Mouse (Mus musculus): Measurements from ENCODE around the gene Flcn. TPM values are rescaled to one million over a fixed set of nuclear protein-coding genes. Genes with fewer than 3 reads are reported as not detected.
"Not testable (repeated sequence)": the region's sequence is repeated elsewhere in the genome, so short reads cannot be mapped to it uniquely, and the experiment has no call there.

Gene Flcn
- total RNA-seq (2022) = 10 to 100 TPM; 26.7 to 46.9 (median 42.1) TPM

DNA sequence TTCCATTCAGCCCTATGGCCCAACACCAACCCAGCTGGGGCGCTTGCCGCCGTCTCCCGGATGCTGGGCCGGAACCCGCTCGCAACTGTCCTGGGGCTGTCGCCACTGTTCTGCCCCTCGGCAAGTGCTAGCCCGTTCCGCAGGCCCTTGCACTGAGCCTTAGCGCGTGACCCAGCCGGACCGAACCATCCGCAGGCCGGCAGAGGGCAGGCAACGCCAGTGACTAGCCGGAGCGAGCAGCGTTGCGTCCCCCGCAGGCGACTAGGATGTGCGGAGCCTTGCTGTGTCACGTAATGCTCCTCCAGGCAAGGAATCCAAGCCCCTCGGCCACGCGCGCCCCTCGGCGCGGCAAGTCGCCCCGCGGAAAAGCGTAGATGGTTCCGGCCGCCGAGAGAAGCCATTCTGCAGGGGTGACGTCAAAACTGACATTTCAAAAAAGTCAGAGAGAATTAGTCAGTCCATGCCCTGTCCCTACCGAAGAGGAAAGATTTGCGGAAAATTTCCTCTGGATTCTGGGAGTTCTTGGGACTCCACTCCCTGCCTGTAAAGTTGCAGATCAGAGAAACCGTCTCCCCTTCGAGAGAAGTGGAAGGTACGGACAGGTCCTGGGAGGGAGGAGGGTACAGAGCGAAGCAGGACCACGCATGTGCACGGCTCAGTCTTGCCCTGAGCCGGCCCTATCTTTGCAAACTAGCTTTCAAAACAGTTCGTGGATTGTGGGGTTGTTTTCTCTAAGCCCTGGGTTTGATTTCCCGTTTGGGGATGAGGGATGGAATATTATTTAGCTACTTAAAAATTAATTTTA is at the start of gene Flcn:
TSS of gene Flcn (minus strand) at position 347 of the 805 bp plus-strand sequence.
- peak; percentile 88 for DNase-seq (ENCODE audit: low spot score)

DNA sequence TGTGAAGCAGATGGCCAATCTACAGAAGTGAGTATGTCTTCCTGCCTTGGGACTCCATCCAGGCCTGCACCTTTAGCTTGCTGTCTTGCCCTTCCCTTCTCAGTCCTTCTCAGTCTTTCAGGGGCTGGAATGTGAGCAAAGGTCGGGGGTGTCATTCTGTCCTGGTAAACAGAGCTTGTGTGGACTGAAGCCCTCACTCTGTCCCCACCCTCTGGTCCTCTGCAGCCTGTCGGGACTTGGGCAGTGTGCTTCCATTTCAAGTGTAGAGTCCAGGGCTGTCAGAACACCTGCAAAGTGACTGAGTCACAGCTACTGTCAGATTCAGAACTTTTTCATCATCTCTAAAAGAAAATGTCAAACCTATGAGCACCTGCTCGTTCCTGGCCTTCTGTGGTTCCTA is 43.0 kb upstream of the Flcn start:
- DNase-seq (ENCODE audit: low spot score) = no peak

DNA sequence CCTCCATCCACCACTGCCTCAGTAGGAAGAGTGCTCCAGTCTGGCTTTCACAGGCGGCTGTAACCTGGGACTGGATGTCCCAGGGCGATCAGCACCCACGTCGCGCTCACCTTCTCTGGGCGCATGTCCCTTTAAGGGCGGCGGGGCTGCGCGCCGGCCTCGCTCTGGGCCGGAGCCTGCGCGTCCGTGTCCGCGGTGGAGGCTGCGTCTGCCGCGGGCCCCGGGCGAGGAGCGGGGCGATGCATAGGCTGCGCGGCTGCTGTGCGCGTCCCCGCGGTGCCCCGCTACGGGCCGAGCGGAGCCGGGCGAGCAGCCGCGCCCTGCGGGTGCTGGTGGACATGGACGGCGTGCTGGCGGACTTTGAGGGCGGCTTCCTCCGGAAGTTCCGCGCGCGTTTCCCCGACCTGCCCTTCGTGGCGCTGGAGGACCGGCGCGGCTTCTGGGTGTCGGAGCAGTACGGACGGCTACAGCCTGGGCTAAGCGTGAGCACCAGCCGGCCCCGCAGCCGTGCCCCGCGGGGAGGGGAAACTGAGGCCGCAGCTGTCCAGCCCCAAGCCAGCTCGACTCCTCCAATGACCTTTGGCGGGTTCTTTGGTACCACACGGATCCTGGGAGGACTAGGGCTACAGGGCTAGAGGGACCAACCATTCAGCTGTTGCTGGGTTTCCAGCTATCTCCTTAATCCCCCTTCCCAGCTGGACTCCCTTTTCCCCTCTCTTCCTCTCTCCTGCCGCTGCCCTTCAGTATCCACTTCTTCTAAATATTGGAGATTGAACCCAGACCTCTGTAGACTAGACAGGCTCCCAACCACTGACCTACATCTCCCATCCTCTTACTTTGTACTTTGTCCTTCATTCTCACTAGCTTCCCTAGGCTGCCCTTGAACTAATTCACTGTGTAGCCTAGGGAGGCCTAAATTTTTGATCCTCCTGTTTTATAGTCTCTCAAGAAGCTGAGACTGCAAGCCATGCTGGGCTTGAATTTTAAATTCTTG is 38.4 kb upstream of the Flcn start:
- DNase-seq (ENCODE audit: low spot score) = peak; percentile 80

DNA sequence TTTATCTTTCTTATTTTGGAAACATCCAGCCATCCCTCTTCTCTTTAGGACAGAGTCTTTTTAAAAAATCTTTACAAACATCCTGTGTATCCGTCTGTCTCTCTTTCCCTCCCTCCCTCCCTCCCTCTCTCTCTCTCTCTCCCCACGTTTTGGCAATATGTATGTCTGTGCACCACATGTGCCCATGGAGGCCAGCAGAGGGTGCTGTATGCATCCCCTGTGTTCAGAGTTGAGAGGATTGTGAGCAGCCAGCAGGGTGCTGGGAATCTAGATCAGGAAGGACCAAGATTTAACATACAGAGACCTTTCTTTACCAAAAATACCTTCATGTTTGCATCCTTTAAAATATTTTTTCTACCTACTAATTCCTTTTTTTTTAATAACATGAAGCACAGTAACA is 37.3 kb upstream of the Flcn start:
- DNase-seq (ENCODE audit: low spot score) = peak; percentile 26

DNA sequence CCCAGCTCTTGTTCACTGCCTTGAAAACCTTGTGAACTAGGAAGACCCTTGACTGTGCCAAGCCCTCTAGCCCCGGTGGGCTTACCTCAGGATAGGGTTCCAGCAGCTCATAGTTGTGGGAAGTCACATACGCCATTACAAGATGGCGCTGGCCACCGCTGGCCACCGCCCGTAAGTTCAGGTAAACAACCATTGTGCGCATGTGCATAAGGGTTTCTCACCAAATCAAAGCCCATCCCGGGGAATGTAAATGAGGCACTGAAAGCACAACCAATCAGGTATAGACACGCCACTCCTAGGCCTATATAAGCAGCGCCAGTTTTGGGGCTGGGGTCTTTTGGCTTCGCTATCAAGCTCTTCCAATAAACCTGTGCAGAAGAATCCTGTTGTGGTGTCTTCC is 36.5 kb upstream of the Flcn start:
- DNase-seq (ENCODE audit: low spot score) = no peak

DNA sequence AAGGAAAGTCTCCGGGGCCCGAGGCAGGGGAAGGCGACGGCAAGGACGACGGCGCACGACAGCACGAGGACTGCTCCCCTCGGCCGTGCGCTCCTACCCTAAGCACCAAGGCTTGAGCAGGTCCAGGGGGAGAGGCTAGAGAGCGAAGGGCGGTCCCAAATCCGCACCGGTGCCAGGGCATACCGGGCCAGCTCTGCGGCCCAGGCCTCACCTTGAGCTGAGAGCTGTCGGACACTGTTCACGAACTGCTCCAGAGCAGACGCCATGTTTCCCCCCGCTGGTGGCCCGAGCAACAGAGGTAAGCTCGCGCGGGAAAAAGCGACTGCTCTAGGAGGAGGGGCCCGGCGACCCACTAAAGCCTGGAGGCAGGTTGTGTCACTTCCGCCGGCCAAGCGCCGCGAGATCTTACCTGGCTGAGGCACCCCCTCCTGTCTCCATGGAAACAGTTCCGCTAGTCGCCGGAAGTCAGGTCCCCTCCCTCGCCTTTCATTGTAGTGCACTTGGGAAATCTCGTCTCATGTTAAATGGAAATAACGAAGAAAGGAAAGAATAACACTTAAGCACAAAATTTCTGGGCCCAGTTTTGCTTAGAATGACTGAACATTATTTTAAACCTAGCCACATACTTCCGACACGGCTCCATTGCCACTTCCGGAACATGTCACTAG is 29.8 kb upstream of the Flcn start, which contains the start of gene Cops3:
TSS of gene Cops3 (minus strand) at position 380 of the 668 bp plus-strand sequence.
- peak; percentile 97 for DNase-seq (ENCODE audit: low spot score)

DNA sequence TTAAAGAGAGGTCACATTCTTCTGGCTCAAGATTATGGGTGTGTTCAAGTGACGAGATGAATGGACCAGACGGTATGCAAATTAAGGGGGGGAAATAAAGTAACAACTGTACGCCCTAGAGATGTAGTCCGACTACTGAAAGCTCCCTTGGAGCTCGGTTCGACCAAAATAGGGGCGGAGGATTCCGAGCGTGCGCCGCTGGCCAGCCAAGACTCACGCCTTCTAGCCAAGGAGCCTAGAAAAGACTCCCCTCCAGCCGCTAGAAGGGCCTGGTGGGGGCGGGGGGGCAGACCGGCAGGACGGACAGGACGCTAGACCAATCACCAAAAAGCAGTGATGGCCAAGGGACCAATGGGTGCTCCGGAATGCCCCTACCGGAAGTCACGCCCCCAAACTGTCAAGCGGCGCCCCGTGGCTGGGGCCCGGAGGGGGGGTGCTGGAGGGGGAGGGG is 29.2 kb upstream of the Flcn start, which contains the start of gene Nt5m:
TSS of gene Nt5m (plus strand) at position 440 of the 451 bp plus-strand sequence.
- DNase-seq (ENCODE audit: low spot score) = peak; percentile 97

DNA sequence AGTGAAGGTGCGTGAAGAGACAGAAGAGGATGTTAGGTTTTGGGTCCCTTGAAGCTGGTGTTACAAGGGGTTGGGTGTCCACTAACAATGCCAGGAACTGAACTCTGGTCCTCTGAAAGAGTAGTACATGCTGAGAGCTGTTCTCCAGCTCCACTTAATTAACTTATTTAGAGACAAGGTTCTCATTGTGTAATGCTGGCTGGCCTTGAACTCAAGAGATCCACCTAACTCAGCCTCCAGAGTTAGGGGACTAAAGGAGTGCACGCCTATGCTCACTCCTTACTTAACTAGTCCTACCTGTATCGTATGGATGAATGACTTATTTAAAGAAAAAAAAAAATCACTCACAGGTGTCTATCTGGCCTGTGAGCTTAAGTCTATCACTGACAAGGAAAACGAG is 28.6 kb upstream of the Flcn start:
- no peak for DNase-seq (ENCODE audit: low spot score)

DNA sequence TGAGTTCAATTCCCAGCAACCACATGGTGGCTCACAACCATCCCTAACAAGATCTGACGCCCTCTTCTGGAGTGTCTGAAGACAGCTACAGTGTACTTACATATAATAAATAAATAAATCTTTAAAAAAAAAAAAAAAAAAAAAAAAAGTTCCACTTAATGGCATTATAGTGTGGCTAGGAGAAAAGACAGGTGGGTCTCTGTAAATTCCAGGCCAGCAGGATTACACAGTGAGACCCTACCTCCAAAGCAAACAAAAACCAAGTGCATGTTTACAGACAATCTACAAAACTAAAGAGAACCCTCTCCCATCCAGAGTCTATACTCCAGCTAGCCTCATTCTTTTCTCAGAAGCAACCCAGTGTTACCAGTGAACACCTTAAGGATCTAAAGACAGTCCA is 28.0 kb upstream of the Flcn start:
- not testable (repeated sequence) for DNase-seq (ENCODE audit: low spot score)

DNA sequence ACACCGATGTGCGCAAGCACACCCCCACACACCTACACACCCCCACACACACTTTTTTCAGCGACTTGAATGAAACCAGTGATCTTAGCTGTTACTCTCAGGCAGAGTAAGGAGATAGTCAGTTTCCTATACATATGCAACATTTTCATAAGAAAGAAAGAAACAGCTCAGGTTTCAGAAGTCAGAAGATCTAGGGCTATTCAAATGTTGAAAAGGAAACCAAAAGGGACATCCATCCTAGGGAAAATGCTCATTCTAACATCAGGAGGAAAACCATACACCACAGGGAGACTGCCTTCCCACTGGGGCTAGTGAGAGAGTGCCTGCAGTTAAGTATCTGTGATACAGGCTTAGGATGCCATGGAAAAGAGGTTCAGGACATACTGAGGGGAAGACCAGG is 11.8 kb upstream of the Flcn start:
- DNase-seq (ENCODE audit: low spot score) = no peak

DNA sequence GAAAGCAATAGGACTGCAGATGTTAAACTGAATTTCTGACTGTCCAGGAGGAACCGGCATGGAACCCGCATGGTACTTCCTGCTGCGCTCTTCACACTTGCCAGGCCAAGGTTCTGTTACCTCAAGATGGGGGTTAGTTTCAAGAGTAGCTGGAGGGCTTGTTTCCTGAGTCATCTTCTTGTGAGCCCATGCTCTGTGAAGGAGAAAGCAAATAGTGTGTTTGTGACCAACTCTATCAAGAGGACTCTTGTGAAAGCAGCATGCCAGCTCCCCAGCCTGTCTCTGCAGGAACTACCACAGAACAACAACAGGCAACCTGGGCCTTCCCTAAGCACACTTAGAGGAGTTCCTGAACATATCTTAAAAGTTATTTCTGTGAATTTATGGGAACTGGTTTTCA is 8.1 kb upstream of the Flcn start:
- DNase-seq (ENCODE audit: low spot score) = no peak

DNA sequence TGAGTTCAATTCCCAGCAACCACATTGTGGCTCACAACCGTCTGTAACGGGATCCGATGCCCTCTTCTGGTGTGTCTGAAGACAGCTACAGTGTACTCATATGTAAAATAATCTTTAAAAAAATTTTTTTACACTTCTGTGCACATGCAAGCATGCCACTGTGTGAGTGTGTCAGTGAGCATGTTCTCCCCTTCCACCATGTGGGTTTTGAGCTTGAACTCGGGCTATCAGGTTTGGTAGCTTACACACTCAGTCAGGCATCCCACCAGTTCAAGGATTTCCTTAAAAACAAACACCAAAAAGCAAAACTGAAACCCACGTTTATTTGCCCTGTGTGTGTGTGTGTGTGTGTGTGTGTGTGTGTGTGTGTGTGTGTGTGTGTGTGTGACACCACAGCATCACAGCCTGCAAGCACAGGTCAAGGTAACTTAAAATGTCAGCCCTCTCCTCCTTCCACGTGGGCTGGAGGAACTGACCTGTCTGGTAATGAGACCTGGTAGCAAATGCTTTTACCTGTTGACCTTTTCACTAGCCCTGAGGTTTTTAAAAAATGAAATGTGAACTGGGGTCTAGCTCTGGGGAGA is 5.8 kb upstream of the Flcn start:
- no peak for DNase-seq (ENCODE audit: low spot score)

DNA sequence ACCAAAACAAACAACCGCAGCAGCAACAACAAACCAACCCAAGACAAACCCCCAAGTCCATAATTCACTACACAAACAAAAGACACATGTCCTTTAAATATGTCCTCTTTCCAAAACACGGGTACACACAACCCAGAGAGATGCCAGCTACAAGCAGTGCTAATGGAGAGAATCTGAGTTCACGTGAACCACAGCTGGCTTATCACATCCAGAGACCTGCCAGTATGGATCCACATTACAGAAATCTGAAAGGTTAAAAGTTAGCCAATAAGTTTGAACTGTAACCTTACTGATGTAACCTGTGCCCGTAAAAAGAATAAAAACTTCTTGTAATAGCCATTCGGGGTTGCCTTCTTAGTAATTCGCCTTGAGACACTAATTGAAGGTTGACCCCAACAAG is 5.1 kb upstream of the Flcn start:
- DNase-seq (ENCODE audit: low spot score) = no peak

DNA sequence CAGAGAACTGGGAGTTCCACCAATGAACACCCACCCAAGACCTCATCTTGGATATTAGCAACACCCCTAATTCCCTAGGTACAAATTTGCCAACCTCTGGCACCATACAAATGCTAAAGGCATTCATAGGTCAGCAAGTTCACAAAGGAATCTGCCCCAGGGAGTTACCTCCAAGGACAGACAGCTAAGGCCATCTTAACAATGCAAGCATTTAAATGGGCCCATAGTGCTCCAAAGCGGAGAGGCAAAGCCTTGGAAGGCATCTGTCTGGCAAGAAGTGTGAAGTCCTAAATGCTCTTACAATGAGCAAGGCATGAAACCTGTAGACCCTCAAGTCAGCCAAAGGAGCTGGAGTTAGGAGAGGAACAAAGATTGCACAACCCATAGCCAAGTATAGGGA is 4.5 kb upstream of the Flcn start:
- no peak for DNase-seq (ENCODE audit: low spot score)

DNA sequence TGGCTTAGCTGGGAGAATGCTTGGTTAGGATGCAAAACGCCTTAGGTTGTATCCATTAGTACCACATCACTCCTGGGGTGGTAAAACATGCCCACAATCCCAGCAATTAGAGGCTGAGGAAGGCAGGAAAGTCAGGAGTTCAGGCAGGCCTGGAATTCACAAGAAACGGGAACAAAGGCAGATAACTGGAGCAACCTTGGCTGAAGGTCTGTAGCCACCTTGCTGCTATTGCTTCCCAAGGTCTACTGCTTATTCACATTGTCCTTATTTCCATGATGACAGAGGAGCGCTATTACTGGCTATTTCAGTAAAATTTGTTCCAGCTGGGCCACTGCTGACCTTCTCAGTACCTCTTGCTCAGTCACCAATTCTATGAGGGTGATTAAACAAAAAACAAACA is 3.5 kb upstream of the Flcn start:
- no peak for DNase-seq (ENCODE audit: low spot score)

DNA sequence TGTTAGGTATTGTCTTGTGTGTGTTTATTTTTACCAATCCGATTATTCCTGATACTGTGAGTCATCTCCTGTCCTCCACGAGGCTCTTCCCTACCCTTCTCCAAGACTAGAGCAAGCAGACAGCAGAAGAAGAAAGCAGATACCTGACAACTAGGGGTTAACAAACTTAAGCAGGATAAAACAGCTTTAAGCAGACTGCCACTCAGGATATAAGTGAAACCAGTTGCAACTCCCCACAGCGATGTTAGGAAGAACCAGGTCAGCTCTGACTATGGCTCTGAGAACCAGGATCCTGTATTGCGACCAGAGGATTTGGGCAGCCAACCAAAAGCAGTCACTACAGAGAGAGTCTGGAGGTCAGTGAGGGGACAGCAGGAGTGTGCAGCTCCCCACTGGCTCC is 1.4 kb upstream of the Flcn start:
- DNase-seq (ENCODE audit: low spot score) = no peak

DNA sequence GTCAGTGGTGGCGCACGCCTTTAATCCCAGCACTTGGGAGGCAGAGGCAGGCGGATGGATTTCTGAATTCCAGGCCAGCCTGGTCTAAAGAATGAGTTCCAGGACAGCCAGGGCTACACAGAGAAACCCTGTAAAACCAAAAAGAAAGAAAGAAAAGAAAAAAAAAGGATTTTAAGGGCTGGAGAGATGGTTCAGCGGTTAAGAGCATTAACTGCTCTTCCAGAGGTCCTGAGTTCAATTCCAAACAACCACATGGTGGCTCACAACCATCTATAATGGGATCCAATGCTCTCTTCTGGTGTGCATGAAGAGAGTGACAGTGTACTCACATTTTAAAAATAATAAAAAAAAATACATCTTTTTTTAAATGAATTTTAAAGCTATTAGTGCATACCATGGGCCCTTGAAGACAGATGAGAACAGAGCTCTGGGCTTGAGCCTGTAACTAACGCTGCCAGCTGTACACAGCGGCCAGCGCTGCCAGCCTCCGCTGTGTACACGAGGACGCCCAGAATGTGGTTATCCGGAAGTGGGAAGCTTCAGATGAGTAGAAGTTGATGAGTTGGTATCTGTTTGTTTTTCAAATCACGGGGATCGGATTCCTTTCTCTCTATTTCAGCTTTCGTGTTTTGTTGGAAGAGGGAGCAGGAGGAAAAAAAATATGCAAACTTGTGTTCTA is 803 bp upstream of the Flcn start:
- no peak for DNase-seq (ENCODE audit: low spot score)

DNA sequence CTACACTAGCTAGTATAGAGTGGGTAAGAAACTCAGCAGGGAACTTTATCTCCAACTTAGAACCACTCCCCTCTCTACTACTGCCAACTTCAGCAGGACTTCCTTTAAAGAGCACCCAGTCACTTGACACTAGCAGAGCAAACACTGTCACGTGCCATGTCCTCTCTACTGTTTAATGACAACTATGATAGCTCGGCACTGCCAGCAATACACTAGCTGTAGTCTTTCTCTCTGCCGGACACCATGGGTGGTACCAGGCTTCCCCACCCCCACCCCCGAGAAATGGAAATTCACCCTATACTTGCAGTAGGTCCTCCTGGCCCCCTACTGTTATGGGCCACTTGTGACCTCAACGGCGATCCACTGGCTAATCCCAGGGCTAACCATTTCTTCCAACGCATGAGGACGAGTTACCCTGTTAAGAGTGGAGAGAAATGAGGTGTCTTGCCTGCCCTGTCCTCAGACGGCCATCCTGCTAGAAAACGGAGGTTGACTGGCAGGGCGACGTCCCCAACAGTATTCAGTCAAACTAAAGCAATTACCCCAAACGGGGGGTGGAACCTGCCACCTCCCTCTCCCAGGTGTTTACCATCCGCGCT is 646 bp downstream of the Flcn start:
- peak; percentile 75 for DNase-seq (ENCODE audit: low spot score)

DNA sequence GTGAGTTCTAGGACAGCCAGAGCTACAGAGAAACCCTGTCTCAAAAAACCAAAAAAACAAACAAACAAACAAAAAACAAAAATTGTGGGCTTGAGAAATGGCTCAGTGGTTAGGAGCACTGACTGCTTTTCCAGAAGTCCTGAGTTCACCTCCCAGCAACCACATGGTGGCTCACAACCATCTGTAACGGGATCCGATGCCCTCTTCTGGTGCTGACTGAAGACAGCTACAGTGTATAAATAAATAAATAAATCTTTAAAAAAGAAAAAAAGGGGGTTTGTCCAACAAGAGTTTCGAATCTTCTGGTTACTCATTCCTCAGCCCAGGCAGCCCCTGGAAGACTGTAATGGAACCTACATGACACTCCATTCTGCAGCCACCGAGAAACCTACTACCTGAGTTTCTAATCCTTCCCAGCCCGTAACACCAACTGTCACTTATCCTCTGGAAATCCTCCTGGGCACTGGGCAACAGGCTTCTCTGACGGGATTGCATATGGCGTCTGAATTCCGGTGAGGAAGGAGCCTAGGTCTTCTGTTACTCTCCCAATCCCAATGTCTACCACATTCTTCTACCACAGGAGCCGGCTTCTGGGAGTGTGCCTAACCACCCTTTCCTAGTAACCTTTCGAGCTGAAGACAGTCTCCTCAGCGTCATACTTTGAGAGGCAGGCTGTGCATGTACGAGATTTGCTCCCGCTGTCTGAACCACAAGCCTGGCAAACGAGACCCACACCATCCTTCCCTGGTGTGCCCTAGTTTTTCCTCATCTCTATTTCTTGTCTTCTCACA is 1.5 kb downstream of the Flcn start:
- no peak for DNase-seq (ENCODE audit: low spot score)

DNA sequence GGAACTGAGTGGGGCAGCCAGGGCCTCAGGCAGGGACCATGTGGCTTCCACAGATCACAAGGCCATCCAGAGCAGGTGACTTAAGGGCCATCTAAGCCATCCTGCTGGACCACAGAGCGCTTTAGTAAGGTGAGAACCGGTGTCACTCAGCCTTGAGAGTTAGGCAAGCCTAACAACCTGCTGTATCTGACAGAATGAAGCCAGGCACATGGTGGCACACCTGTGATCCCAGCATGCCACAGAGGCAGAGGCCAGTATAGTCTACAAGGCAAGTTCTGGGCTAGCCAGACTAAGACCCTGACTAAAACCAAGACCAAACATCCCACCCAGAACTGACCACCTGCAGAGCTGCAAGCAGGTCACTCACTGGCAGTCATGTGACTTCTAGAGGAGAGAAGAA is 4.2 kb downstream of the Flcn start:
- DNase-seq (ENCODE audit: low spot score) = no peak
